Comparison of ENCODE assay signal across 19 mouse cellular contexts in genomic region chr3:106553411-106553810, GRCm38 (mm10). TPM values are rescaled to one million over a fixed set of nuclear protein-coding genes. Genes with fewer than 3 reads are reported as not detected.
DNase-seq lines count a peak whose midpoint lies in the region; ATAC-seq and TF ChIP-seq lines count a peak whose summit lies in the region.
"Had no signal": no experiment of that assay in that cellular context is flagged by ENCODE, and none has a peak within 500 bp of the region (broad histone marks: within the 10 kb centered on the region; RNA-seq: fewer than 3 reads in every experiment).

No protein-coding gene starts in this region.

- H3K36me3 ChIP-seq in liver, embryonic 16.5 days (ENCODE audit: control insufficient read depth, insufficient read depth), result no peaks in the 10 kb centered on the region; the same call in 1 of the 2 replicates
- peaks cover 1 to 21% of the 10 kb centered on the region in 2 experiments for H3K36me3 ChIP-seq in MEL (ENCODE audit: control insufficient read depth in 1 of 2, insufficient read depth in 2 of 2, low read length in 2 of 2)
- H3K36me3 ChIP-seq in megakaryocyte, embryonic 14.5 days (replicated peaks; ENCODE audit: low read length), result peaks cover 81% of the 10 kb centered on the region

- TF ChIP-seq RAD21 in MEL (IDR thresholded peaks at IDR 0.05; ENCODE audit: low read depth, low read length), result no peak

- no peak for ATAC-seq in liver, embryonic 16.5 days (ENCODE audit: low read depth)
- ATAC-seq in megakaryocyte progenitor cell, adult 5-6 weeks (replicated peaks; ENCODE audit: poor library complexity), result no peak
- ATAC-seq: hindbrain, postnatal 0 days; intestine, postnatal 0 days; Patski had no signal

- no peaks in the 10 kb centered on the region for H3K9me3 ChIP-seq in liver, embryonic 16.5 days (replicated peaks; ENCODE audit: control insufficient read depth, low read length)
- no peaks in the 10 kb centered on the region for H3K9me3 ChIP-seq in MEL (replicated peaks; ENCODE audit: insufficient read depth, low read length)
- no peaks in the 10 kb centered on the region for H3K9me3 ChIP-seq in megakaryocyte, embryonic 14.5 days
- H3K9me3 ChIP-seq: embryonic facial prominence, embryonic 10.5 days; hindbrain, embryonic 10.5 days; lung, embryonic 15.5 days; neural tube, embryonic 12.5 days had no signal

- no peak overlapping the region for H3K4me2 ChIP-seq in liver, embryonic 16.5 days (ENCODE audit: low read depth, low read length)
- H3K4me2 ChIP-seq: lung, embryonic 15.5 days; midbrain, embryonic 11.5 days; neural tube, embryonic 12.5 days had no signal

- no peak for TF ChIP-seq CTCF in MEL (IDR thresholded peaks at IDR 0.05 in 2 of 3, conservative IDR thresholded peaks at IDR 0.05 in 1 of 3; ENCODE audit: control insufficient read depth in 1 of 3, insufficient read depth in 1 of 3, low read depth in 2 of 3, low read length in 3 of 3, poor library complexity in 1 of 3, severe bottlenecking in 1 of 3)

- no peak overlapping the region for H3K4me3 ChIP-seq in liver, embryonic 16.5 days (ENCODE audit: low read depth, low read length)
- H3K4me3 ChIP-seq in MEL (ENCODE audit: control insufficient read depth in 1 of 2, insufficient read depth in 1 of 2, low read depth in 2 of 2, low read length in 2 of 2), result no peak overlapping the region
- H3K4me3 ChIP-seq in megakaryocyte, embryonic 14.5 days (replicated peaks), result peak overlapping the region; percentile 8
- H3K4me3 ChIP-seq: embryonic facial prominence, embryonic 10.5 days; hindbrain, embryonic 10.5 days; lung, embryonic 15.5 days; neural tube, embryonic 12.5 days had no signal

- no peaks in the 10 kb centered on the region for H3K27me3 ChIP-seq in liver, embryonic 16.5 days (ENCODE audit: control insufficient read depth, insufficient read depth, low read depth, low read length)
- no peaks in the 10 kb centered on the region for H3K27me3 ChIP-seq in MEL (ENCODE audit: control insufficient read depth in 1 of 2, insufficient read depth in 2 of 2, low read length in 2 of 2)
- no peaks in the 10 kb centered on the region for H3K27me3 ChIP-seq in megakaryocyte, embryonic 14.5 days (replicated peaks)
- H3K27me3 ChIP-seq: lung, embryonic 15.5 days; neural tube, embryonic 12.5 days; Patski had no signal

- TF ChIP-seq EP300 in MEL (IDR thresholded peaks at IDR 0.05; ENCODE audit: low read depth in 1 of 2, low read length in 2 of 2), result no peak

- no peaks in the 10 kb centered on the region for H3K79me2 ChIP-seq in MEL (ENCODE audit: control insufficient read depth, insufficient read depth, low read length, poor library complexity)

- no peak for DNase-seq in liver
- DNase-seq in A20 (ENCODE audit: low read depth, low spot score), result peak; percentile 58
- DNase-seq in MEL (ENCODE audit: low read depth, low spot score), result no peak
- no peak for DNase-seq in layer of hippocampus, postnatal 10 days (ENCODE audit: low spot score in 2 of 2)
- DNase-seq: adrenal gland, adult 8-10 months; cerebellum, adult 18-20 months; cerebellum, postnatal 36 days; layer of hippocampus, postnatal 36 days had no signal

- TF ChIP-seq POLR2A in MEL (IDR thresholded peaks at IDR 0.05; ENCODE audit: control insufficient read depth in 1 of 2, insufficient read depth in 1 of 2, low read depth in 1 of 2, low read length in 2 of 2, poor library complexity in 1 of 2), result no peak

- no peaks in the 10 kb centered on the region for H3K4me1 ChIP-seq in liver, embryonic 16.5 days (ENCODE audit: control insufficient read depth, low read depth, low read length)
- peaks cover 3 to 16% of the 10 kb centered on the region in 2 experiments; a peak in 3 of 4 replicates for H3K4me1 ChIP-seq in MEL (ENCODE audit: control insufficient read depth in 1 of 2, insufficient read depth in 2 of 2, low read length in 2 of 2)
- peaks cover 54% of the 10 kb centered on the region for H3K4me1 ChIP-seq in megakaryocyte, embryonic 14.5 days
- H3K4me1 ChIP-seq: neural tube, embryonic 12.5 days had no signal

- no peak overlapping the region for H3K9ac ChIP-seq in liver, embryonic 16.5 days (ENCODE audit: low read depth, low read length)
- no peak overlapping the region for H3K9ac ChIP-seq in MEL (ENCODE audit: control insufficient read depth, low read depth, low read length, poor library complexity, severe bottlenecking)
- H3K9ac ChIP-seq: lung, embryonic 15.5 days; neural tube, embryonic 12.5 days had no signal

- peak overlapping the region; percentile 26; the same call in 1 of the 2 replicates for H3K27ac ChIP-seq in liver, embryonic 16.5 days (ENCODE audit: low read length)
- H3K27ac ChIP-seq in MEL (ENCODE audit: control insufficient read depth, low read depth, low read length), result no peak overlapping the region
- H3K27ac ChIP-seq: embryonic facial prominence, embryonic 10.5 days; hindbrain, embryonic 10.5 days; hindbrain, postnatal 0 days; lung, embryonic 15.5 days; neural tube, embryonic 12.5 days had no signal

- whole genome bisulfite sequencing in liver, embryonic 16.5 days (ENCODE audit: insufficient replicate concordance), result 60% methylated on average over 5 of the region's 5 CpGs

TF ChIP-seq in MEL, 35 proteins besides CTCF, POLR2A, EP300 and RAD21:
- no peak for TF ChIP-seq BHLHE40 (IDR thresholded peaks at IDR 0.05; ENCODE audit: borderline replicate concordance, low read depth, low read length)
- TF ChIP-seq JUND (IDR thresholded peaks at IDR 0.05; ENCODE audit: low read depth, low read length), result no peak
- no peak for TF ChIP-seq ZC3H11A (IDR thresholded peaks at IDR 0.05; ENCODE audit: low read depth, low read length)
- no peak for TF ChIP-seq UBTF (IDR thresholded peaks at IDR 0.05; ENCODE audit: borderline replicate concordance, insufficient read depth, low read depth, low read length)
- no peak for TF ChIP-seq KAT2A (conservative IDR thresholded peaks at IDR 0.05; ENCODE audit: low read depth, low read length)
- TF ChIP-seq MXI1 (IDR thresholded peaks at IDR 0.05; ENCODE audit: low read depth, low read length), result no peak
- TF ChIP-seq GATA1 (IDR thresholded peaks at IDR 0.05; ENCODE audit: low read depth, low read length), result peak; percentile 38; the same call in 1 of the 2 replicates
- no peak for TF ChIP-seq USF1 (IDR thresholded peaks at IDR 0.05; ENCODE audit: low read depth, low read length)
TF ChIP-seq in MEL: peak in this region for 1.

RNA-seq across cellular contexts. Expression of gene Cept1, which starts 5.8 kb away (rescaled TPM):
- 31.9 and 33.0 TPM in 2 replicates for polyA plus RNA-seq in liver, embryonic 16.5 days (2015; fragmentation: Nextera tagmentation; extraction: Ambion mirVana)
- 26.0 and 32.0 TPM in 2 replicates for total RNA-seq in MEL (2012; rRNA removed)
- 10 to 100 TPM in 1 of 2 experiments, not detected in 1; 15.9 TPM for polyA plus RNA-seq in MEL (2012; ENCODE audit: insufficient read depth in 1 of 2, insufficient read length in 2 of 2, low read depth in 1 of 2, low replicate concordance in 2 of 2, missing spikeins in 1 of 2)
- polyA plus RNA-seq in megakaryocyte, embryonic 14.5 days (2012; ENCODE audit: insufficient read depth, low replicate concordance), result 9.1 TPM in 1 of 2 replicates, not detected in the other
- 10 to 100 TPM; 35.8 to 38.8 TPM for total RNA-seq in layer of hippocampus, postnatal 10 days (2021)
- 44.5 and 51.7 TPM in 2 replicates for total RNA-seq in megakaryocyte progenitor cell, adult 5-6 weeks (2015)
- 95.2 and 100 TPM in 2 replicates for total RNA-seq in megakaryocyte progenitor cell, adult 5-6 weeks (2017)

RNA-seq across cellular contexts. Expression of gene Dram2, which starts 5.8 kb away (rescaled TPM):
- 34.7 and 35.9 TPM in 2 replicates for polyA plus RNA-seq in liver, embryonic 16.5 days (2015; fragmentation: Nextera tagmentation; extraction: Ambion mirVana)
- 14.1 and 16.7 TPM in 2 replicates for total RNA-seq in MEL (2012; rRNA removed)
- 10 to 100 TPM in 1 of 2 experiments, not detected in 1; 20.1 TPM for polyA plus RNA-seq in MEL (2012; ENCODE audit: insufficient read depth in 1 of 2, insufficient read length in 2 of 2, low read depth in 1 of 2, low replicate concordance in 2 of 2, missing spikeins in 1 of 2)
- 6.3 TPM in 1 of 2 replicates, not detected in the other for polyA plus RNA-seq in megakaryocyte, embryonic 14.5 days (2012; ENCODE audit: insufficient read depth, low replicate concordance)
- 10 to 100 TPM; 44.5 to 48.5 TPM for total RNA-seq in layer of hippocampus, postnatal 10 days (2021)
- 36.7 and 37.4 TPM in 2 replicates for total RNA-seq in megakaryocyte progenitor cell, adult 5-6 weeks (2015)
- total RNA-seq in megakaryocyte progenitor cell, adult 5-6 weeks (2017), result 16.9 and 24.1 TPM in 2 replicates
